Mouse (Mus musculus): ENCODE measurements around the gene Prkd1. TPM values are rescaled to one million over a fixed set of nuclear protein-coding genes. Genes with fewer than 3 reads are reported as not detected.

The Prkd1 gene
- polyA plus RNA-seq (2017; shearing (Covaris generic)), result not detected

DNA sequence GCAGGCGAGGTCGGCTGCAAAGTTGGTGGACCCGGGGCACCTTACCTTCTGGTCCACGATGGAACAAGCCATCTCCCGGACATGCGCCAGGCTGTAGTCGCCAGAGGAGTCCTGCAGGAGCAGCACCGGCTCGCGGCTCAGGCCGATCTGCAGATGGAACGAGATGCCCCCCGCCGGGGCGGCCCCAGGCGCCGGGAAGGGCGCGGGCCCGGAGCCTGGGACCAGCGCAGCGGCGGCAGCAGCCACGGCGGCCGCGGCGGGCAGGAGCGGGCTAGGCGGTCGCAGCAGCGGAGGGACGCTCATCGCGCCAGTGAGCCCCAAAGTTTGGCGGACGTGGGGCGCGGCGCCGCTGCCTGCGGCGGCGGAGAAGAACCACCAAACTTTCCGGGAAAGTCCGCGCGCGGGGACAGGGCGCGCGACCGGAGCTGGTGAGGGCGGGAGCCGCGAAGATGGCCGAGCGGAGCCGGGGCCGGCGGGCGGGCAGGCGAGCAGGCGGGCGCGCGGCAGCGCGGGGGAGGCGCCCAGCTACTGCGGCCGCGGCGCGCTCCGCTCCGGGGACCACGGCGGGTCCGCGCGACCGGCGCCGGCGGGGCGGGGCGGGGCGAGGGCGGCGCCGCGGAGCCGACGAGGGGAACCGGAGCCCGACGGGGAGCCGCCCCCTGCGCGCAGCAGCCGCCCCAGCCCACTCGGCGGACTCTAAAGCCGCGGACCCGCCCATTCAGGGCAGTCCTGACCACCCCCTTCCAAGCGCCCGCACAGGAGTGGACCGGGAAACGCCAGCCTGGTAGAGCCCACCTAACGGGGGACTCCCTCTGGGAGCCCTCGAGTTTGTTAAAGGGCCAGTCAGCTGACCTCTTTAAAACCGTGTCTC lies at the start of gene Prkd1:
Prkd1 (minus strand) TSS at position 428 of the 871 bp plus-strand sequence.

